Mouse (Mus musculus) embryo, embryonic 11 days (tissue): ENCODE measurements at regions not wholly inside any gene's neighbourhood (a gene's known extent, or its start where the extent isn't known, plus 50 kb on each side); places are given as distances from the start of the nearest gene placed in this dataset.

Source experiments
- DNase-seq: peaks from one replicate; pipeline ENCODE4 v3.0.0-alpha.2; 2015

GRCm38 (mm10) chrX:104762377-104762776 lies 91.5 kb upstream of the Zdhhc15 start:
- DNase-seq = no peak

GRCm38 (mm10) chrX:104760311-104760710 lies 89.4 kb upstream of the Zdhhc15 start:
- DNase-seq = no peak

DNA sequence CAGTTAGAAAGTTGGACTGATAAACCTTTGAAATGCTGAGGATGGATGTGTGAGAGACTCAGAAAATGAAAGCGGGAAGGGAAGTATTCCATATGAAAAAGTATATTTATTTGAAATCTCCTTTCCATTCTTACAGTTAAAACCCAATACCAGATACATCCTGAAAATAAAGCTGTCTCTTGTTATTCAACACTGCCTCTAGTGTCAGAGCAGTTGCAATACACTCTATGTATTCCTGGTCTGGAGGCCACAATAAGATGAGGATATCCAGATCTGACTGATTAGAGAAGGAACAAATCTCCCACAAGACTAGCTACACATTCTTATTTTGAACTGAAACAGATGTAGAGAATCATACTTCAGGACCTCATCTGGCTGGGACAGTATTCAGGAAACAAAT lies 78.5 kb upstream of the Zdhhc15 start:
- DNase-seq = peak; percentile 2
